Mouse (Mus musculus) liver, postnatal 0 days (tissue): Measurements from ENCODE around the gene Anapc13.

Experiments
- CTCF ChIP-seq: sonication (generic); IDR thresholded peaks from 2 replicates; pipeline ENCODE4 v1.5.1; 2016; ENCODE audit warnings: antibody characterized with exemption, low read depth
- EP300 ChIP-seq: IDR thresholded peaks from 2 replicates; pipeline ENCODE4 v1.6.1; 2016; ENCODE audit warnings: antibody characterized with exemption, low read depth, mild to moderate bottlenecking

- TF ChIP-seq CTCF (no peak), EP300 (no peak)
Observed at GRCm38 (mm10) chr9:102621385-102621784, 4.7 kb upstream of the Anapc13 start.
